Mouse (Mus musculus) gastrocnemius, adult 2 months (tissue): Measurements from ENCODE around the gene Olfr992. TPM values are rescaled to one million over a fixed set of nuclear protein-coding genes. Genes with fewer than 3 reads are reported as not detected.
"Not testable (repeated sequence)": the region's sequence is repeated elsewhere in the genome, so short reads cannot be mapped to it uniquely, and the experiment has no call there.

Source experiments
- DNase-seq: peaks from one replicate; pipeline ENCODE4 v3.0.0; 2022
- H3K27ac ChIP-seq: fragments of 200-600 bp; 2 replicates; pipeline ENCODE4 v1.8.1; 2022; ENCODE audit warnings: mild to moderate bottlenecking
- H3K4me3 ChIP-seq: fragments of 200-600 bp; 2 replicates; pipeline ENCODE4 v1.8.1; 2022; ENCODE audit warnings: mild to moderate bottlenecking, moderate library complexity
- CTCF ChIP-seq: fragments of 200-600 bp; IDR thresholded peaks from 2 replicates; pipeline ENCODE4 v1.8.1; 2022; ENCODE audit warnings: antibody characterized with exemption, mild to moderate bottlenecking, moderate library complexity
- intact Hi-C: fragments of 180-260 bp; cut with DNase I; formaldehyde crosslinking; loops from one replicate; pipeline ENCODE4 v1.15.1; 2025
- long read RNA-seq, 2 experiments: library from polyadenylated mRNA; stranded (forward); transcript quantifications; one replicate each; pipeline ENCODE4 v2.0.0; 2021
- total RNA-seq, 2 experiments: library from RNA; stranded (reverse); gene quantifications; 2 replicates each; pipeline ENCODE4 v1.2.3; 2021

Olfr992 gene
- not detected for total RNA-seq
- long read RNA-seq, experiment 1: 0 reads
- long read RNA-seq, experiment 2: 0 reads

GRCm38 (mm10) chr2:85409369-85409768 lies at the start of gene Olfr992:
Gene Olfr992, minus strand, starts transcription at chr2:85409469.
- intact Hi-C loops: no loop called here
- TF ChIP-seq CTCF: no peak
- no peak for DNase-seq
- H3K27ac ChIP-seq: no peak within 1 kb of the TSS
- no peak within 1 kb of the TSS for H3K4me3 ChIP-seq

DNA sequence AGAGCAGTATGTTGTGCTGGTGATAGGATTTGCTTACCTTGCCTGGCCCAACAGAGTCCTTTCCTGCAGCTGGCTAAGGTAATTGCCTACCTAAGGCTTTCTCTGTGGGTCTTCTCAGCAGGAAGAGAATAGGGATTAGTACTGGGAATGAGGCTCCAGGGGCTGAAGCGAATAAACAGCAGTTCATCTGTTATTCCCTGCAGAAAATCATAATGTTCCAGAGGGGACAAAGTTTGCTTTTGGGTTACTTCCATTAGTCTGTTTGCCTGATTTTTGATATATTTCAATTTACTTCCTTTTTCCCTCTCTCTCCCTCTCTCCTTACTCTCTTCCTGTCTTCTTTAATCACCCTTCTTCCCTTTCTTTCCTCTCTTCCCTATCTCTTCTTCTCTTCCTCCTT lies 34.3 kb upstream of the Olfr992 start, which contains the start of gene Olfr995:
Gene Olfr995, minus strand, starts transcription at position 101 of the 400 bp plus-strand sequence.
- intact Hi-C loops: no loop called here
- Histone ChIP-seq H3K27ac (no peak within 1 kb of the TSS), H3K4me3 (no peak within 1 kb of the TSS)
- TF ChIP-seq CTCF: no peak
- DNase-seq: no peak

DNA sequence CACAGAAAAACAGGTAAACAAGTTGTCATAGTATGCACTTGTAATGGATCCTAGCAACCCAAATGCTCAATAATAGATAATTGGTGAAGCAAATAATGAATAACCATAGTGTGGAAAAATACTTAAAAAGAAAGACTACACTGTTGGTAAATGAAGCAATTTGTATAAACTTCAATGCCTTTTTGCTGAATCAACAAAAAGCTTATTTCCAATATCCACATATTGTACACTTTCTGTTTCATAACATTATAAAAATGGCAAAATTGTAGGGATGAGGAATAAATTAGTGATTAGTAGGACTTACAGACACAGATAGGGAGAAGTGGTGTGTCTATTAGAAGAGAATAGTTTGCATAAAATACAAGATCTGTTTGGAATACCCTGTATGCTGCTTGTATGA lies 33.3 kb upstream of the Olfr992 start:
- intact Hi-C loops: no loop called here
- no peak overlapping the region for H3K4me3 ChIP-seq
- no peak for TF ChIP-seq CTCF
- H3K27ac ChIP-seq: no peak overlapping the region
- no peak for DNase-seq

DNA sequence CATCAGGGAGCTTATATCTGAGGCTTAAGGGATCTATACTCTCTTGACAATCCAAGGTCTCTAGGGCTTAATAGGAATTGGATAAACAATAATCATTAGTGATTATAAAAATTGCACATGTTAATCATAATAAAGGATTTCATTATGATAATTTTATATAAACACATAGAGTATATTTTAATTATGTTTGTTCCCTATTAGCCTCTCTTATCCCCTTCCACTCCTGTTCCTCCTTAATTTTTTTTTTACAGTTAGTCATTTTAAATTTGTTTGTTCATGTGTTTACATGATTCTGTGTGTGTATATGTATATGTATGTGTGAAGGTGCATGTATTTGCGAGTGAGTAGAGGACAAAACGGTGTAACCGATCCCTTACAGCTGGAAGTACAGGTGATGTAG lies 27.1 kb upstream of the Olfr992 start, which contains the start of gene Olfr994:
Gene Olfr994, minus strand, starts transcription at position 101 of the 400 bp plus-strand sequence.
- no peak for DNase-seq
- TF ChIP-seq CTCF: no peak
- intact Hi-C loops: no loop called here
- Histone ChIP-seq H3K27ac (no peak within 1 kb of the TSS), H3K4me3 (no peak within 1 kb of the TSS)

DNA sequence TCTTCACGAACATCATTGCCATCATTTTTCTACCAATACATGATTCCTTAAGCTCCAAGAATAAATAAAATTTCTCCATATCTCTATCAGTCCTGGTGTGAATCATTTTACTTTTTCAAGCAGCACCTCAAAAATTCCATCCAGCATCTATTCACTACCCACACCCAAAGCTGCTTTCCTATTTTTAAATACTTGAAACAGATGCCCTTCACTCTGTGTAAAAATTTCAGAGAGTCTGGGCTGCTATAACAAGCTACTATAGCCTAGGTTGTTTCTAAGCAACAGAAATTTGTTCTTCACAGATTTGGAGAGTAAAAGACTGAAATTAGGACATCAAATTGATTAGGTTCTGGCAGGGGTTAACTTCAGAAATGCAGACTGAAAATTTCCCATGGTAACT lies 16.6 kb upstream of the Olfr992 start:
- DNase-seq: no peak
- TF ChIP-seq CTCF: no peak
- Histone ChIP-seq H3K4me3 (no peak overlapping the region), H3K27ac (no peak overlapping the region)
- intact Hi-C loops: no loop called here

DNA sequence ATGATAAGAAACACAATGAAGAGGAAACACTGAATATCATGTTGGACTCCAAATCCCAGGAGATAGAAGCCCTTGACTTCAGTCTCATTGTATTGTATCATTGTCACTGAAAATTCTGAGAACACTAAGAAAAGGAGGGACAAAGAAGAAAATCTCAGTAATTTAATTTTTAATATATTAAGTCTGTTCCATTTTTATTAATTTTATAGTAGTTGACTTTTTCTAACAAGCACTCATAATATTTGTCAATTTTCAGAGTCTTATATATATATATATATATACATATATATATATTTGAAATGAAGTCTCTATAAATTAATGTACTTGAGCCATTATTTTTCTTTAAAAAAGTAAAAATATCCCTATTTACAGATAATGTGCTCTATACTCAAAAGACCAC lies 5.5 kb upstream of the Olfr992 start, which contains the start of gene Olfr993:
Gene Olfr993, minus strand, starts transcription at position 101 of the 400 bp plus-strand sequence.
- intact Hi-C loops: no loop called here

GRCm38 (mm10) chr2:85363127-85363526 lies 46.1 kb downstream of the Olfr992 start, which contains the start of gene Olfr988:
Gene Olfr988, minus strand, starts transcription at chr2:85363227.
- DNase-seq, H3K27ac ChIP-seq, intact Hi-C loops, H3K4me3 ChIP-seq: not testable (repeated sequence)

More for the DNA sequence above, 5.5 kb upstream of the Olfr992 start, which contains the start of gene Olfr993:
- no peak for DNase-seq
- Histone ChIP-seq H3K27ac (no peak within 1 kb of the TSS), H3K4me3 (no peak within 1 kb of the TSS)
- no peak for TF ChIP-seq CTCF

Other genes with a start within 250 kb of the Olfr992 start
- gene Lrrc55, start 212.3 kb downstream of the Olfr992 start, total RNA-seq: 1 to 10 TPM in 1 of 2 experiments, under 1 TPM in 1; 0.56 to 1.1 TPM
- not detected for gene Olfr987, start 70.2 kb downstream of the Olfr992 start, total RNA-seq
- not detected for gene Olfr988, start 46.2 kb downstream of the Olfr992 start, total RNA-seq
- not detected for gene Olfr993, start 5.4 kb upstream of the Olfr992 start, total RNA-seq
- not detected for gene Olfr994, start 27.0 kb upstream of the Olfr992 start, total RNA-seq
- not detected for gene Olfr995, start 34.2 kb upstream of the Olfr992 start, total RNA-seq
- not detected for gene 4833423E24Rik, start 109.6 kb upstream of the Olfr992 start, total RNA-seq
- not detected for gene Olfr996, start 169.7 kb upstream of the Olfr992 start, total RNA-seq
- not detected for gene Olfr998, start 179.5 kb upstream of the Olfr992 start, total RNA-seq
- not detected for gene Olfr1000, start 202.4 kb upstream of the Olfr992 start, total RNA-seq
- gene Olfr1002, start 241.2 kb upstream of the Olfr992 start, total RNA-seq: not detected